Mouse (Mus musculus) T-helper 2 cell (primary cell): ENCODE data around the gene Clptm1.
"Not testable (repeated sequence)": the region's sequence is repeated elsewhere in the genome, so short reads cannot be mapped to it uniquely, and the experiment has no call there.

ENCODE experiments used
- in situ Hi-C: fragments of 300-600 bp; cut with MboI, MseI; formaldehyde crosslinking; loops from one replicate; pipeline ENCODE4 v1.15.1; 2025; ENCODE audit warnings: high pct_unique_total_duplicates

Clptm1 gene

DNA sequence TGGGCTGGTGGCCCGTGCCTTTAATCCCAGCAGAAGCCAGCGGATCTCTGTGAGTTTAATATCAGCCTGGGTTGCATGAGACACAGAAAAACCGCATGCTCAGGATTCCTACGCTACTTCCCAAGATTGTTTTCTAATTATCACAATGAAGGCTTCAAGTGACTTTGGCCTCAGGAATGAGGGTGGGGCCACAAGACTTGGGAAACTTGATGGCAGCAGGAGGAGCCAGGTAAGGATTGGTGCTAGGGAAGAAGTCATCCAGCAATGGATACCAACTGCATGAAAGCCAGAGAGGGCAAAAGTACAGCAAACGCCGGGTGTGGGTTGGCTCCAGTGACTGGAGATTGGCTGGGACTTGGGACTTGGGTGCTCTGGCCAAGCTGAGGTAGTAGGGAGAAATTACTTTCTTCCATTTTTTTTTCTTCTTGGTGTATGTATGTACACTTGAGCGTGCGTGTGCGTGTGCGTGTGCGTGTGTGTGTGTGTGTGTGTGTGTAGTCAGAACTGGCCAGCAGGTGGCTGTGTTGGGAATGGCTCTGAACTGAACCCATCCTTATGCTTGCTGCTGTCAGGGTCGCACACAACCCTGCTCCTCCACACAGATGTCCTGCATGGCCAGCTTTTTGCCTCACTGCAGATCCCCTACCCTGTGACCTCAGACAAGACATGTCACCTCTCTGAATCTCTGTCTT, 55.0 kb downstream of the Clptm1 start:
- in situ Hi-C loops, result no loop called here

DNA sequence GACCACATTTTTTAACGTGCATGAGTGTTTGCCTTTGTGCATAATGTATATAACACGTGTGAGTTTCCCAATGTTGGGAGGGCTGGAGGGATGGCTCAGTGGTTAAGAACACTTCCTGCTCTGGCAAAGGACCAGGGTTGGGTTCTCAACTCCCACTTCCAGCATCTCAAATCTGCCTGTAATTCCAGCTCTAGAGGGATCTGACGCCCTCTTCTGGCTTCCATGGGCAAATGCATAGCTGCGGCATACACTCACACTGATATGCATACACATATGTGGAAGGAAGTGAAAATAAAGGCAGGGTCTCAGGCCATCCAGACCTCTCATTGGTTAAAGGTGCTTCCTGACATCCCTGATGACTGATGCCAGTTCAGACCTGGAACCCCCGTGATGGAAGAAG, 57.5 kb downstream of the Clptm1 start:
- in situ Hi-C loops, result no loop called here

DNA sequence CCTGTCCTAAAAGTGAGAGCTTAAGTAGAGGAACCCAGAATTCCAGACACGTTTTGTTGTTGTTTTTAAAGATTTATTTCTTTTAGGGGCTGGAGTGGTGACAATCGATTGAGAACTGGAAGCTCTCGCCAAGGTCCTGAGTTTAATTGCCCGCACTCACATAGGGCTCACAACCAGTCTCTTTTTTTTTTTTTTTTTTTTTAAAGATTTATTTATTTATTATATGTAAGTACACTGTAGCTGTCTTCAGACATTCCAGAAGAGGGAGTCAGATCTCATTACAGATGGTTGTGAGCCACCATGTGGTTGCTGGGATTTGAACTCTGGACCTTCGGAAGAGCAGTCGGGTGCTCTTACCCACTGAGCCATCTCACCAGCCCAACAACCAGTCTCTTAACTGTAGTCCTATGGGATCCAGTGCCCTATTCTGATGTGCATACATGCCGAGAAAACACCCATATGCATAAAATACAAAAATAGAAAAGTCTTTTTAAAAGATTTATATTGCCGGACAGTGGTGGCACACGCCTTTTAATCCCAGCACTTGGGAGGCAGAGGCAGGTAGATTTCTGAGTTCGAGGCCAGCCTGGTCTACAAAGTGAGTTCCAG, 60.1 kb downstream of the Clptm1 start:
- in situ Hi-C loops, result not testable (repeated sequence)

DNA sequence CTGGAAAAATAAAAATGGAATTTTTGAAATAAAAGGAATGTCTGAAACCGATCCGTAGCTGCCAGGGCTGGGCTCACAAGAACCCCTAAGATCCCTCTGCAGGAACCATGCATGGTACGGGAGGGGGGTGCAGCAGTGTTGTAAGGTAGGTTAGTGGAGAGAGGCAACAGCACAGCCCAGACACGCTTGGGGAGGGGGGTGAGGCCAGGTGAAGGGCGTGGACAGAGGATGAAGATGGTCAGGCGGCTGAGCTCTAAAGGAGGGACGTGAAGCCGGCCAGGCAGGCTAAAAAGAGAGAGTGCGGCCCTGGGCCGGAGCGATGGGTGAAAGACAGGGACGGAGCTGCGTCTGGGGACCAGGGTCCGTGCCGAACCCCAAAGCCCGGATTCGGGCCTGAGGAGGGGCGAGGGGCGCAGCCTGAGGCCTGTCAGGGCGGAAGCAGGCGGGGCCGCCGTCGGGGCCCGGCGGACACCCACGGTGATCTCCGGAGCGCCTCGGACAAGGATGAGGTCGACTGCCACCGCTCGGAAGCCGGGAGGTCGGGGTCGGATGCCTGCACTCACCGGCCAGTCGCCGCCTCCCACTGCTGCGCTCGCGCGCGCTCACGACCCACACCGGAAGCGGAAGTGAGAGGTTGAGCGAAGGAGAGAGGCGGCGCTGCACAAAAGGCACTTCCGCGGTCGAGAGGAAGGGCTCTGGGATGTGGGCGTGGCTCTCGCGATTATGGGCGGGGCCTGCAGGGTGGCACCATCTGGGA, 60.8 kb downstream of the Clptm1 start, which contains the start of gene Clasrp:
Gene Clasrp, minus strand, starts transcription at position 638 of the 757 bp plus-strand sequence.
- in situ Hi-C loops, result no loop called here

DNA sequence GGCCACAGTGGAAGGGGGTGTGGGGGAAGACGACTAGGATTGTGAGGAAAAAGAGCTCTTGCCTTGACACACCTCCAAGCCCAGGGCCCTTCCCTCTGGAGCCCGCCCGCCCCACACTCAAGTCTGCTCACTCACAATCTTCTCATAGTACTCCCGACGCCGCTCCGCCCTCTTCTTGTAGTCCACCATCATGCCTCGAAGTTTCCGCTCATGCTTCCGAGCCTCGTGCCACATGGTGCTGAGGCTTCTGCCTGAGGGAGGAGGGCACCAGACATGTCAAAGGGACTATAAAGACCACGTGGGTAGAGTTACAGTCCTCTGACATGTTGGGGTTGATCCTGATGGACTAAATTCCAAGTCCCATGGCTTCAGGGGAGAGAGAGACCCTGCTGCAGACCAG, 61.8 kb downstream of the Clptm1 start:
- in situ Hi-C loops, result no loop called here

DNA sequence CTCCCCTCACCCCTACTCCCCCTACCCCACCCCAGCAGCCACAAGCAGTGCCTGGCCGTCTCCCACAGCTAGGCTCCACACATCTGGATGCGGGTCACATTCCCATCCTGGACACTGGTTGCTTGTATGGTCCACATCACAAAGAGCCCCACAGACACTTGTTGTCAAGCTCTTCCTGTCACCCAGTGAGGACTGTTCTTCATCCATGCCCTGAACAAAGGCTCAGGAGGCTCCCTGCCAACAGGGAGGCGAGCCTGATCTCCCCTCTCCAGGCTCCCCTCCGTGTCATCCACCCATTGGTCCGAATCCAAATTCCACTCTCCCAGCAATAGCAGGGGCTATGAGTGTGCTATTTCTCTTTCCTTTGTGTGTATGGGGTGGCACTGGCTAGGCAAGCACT, 64.3 kb downstream of the Clptm1 start:
- in situ Hi-C loops, result no loop called here

DNA sequence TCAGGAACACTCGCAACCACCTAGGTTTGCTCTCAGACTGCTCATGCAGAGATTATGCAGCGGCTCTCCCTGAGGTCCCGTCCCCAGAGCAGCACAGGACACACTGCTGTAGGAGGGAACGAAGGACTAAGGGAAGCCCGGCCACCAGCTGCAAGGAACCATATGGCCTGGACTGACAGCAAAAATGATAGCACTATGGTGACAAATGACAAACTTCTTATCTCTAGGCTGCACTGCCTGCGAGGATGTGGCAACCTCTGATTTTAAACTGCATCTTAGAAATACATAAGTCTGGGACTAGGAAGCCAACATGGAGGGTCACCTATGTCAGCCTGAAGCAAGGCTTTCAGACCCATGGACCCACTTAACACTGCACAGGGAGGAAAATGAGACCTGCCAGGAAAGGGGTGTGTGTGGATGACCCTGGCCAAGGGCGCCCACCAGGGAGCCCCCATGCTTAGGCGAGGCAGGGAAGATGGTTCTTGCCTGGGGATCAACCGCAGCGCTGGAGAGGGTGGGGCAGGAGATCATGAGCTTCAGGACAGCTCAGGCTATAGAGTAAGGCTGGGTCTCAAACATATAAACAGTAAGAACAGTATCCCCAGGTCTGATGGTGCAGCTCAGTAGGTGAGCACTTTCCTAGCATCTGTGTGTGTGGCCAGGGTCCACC, 71.6 kb downstream of the Clptm1 start:
- in situ Hi-C loops, result no loop called here

DNA sequence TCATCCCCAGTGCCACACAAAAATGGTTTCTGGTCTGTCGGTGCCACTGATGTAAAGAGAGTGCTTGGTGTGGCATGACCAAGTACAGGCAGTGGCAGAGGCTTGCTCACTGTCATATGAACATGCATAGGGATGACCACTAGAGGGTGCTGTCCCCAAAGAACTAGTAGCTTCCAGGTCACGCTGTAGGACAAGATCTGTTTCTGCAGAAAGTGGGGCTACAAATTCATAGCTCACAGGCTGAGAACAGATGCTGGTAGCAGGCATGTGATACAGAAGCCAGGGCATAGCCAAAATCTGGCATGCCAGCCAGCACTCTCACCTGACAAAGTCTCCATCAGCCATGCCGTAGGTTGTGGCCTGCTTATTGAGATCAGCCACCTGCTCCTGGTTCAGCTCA, 74.9 kb downstream of the Clptm1 start:
- in situ Hi-C loops, result no loop called here

DNA sequence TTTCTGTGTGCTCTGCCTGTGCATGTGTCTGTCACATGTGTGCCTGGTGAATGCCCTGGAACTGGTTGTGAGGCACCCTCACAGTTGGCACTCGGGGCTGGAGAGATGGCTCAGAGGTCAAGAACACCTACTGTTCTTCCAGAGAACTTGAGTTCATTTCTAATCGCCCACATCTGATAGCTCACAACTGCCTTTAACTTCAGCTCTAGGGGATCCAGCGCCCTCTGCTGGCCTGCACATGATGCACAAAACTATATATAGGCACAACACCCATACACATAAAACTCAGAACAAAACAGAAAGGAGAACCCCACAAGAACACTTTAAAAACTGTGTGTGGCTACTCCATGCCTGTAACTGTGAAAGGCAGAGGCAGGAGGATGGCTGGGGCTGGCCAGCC, 75.6 kb downstream of the Clptm1 start:
- in situ Hi-C loops, result no loop called here

DNA sequence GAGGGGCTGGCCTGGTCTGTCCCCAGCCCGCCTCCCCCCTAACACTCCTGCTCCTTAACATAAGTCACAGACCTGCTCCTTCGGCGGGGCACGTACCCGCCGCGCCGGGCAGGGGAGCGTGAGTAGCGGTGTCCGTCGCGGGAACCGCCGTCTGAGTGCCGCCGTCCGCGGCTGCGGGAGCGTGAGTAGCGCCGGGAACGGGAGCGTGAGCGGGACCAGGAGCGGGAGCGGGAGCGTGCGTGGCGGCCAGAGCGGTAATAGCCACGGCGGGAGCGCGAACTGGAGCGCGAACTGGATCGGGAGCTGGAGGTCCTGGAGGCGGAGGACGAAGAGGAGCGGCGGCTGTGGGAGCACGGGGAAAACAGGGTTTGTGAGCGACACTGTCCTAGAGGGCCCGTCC, 78.6 kb downstream of the Clptm1 start:
- in situ Hi-C loops, result no loop called here
